Mouse (Mus musculus) WW6 (cell line): ENCODE results near the gene Fbxo7.
A peak's percentile ranks its signal among the peaks of the same experiment; 100 is the strongest.
"Not testable (repeated sequence)": the region's sequence is repeated elsewhere in the genome, so short reads cannot be mapped to it uniquely, and the experiment has no call there.

Experiments
- DNase-seq: peaks from one replicate; pipeline ENCODE4 v3.0.0-alpha.2; 2013; ENCODE audit warnings: low read depth, low spot score

Fbxo7 gene

GRCm38 (mm10) chr10:86021749-86022473 lies at the start of gene Fbxo7:
Gene Fbxo7, plus strand, starts transcription at chr10:86021972.
- peak; percentile 80 for DNase-seq

DNA sequence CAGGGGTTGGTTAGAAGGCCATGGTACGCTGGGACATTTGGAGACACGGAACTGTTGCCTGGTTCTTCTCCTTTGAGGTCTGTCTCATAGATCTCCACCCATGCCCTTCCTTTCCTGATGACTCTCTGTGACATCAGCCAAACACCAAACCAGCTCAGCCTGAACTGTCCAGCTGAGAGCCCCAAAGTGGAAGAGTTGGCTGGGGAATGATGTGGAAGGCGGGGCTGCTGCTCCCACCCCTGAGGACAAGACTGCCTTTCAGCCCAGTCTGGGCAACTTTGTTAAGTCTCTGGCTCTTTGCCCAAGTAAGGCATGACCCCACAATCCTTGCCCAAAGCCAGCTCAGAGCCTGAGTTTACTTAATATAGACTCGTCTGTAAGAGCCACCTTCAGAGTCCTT lies 48.9 kb upstream of the Fbxo7 start:
- no peak for DNase-seq

- DNase-seq, result no peak
Measured at GRCm38 (mm10) chr10:85989412-85990115, 32.2 kb upstream of the Fbxo7 start.

DNA sequence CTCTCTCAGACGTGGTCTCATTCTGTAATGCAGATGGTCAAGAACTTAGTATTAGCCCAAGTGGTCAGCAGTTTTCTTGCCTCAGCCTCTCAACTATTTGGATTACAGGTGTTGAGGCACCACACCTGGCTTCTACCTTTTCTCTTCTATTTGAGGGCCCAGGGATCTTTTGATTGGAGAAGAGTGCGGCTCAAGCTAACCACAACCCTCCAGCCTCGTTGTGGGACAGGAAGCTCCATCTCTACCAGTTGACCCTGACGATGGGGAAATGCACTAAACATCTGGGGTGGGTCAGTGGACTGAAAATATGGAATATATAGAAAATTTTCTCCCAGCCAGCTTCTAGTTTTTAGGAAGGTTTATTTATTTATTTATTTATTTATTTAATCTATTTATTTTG lies 29.4 kb upstream of the Fbxo7 start:
- DNase-seq, result no peak

DNA sequence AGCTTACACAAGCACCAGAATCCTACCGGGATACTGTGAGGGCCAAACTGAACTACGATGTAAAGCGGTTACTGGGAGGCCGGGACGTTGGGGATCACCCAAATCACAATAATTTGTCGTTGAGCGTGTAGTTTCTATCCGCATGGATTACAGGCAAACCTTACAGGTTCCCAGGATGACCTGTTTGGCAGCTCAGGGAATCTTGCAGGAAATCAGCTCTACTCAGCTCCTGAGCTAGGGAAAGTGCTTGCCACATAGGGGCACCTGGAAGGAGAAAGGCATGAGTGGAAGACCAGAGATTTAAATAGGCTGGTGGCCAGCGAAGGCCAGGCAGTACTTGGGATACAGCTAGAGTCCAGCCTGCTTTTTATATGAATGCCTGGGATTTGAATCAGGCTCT lies 27.9 kb upstream of the Fbxo7 start:
- no peak for DNase-seq

DNA sequence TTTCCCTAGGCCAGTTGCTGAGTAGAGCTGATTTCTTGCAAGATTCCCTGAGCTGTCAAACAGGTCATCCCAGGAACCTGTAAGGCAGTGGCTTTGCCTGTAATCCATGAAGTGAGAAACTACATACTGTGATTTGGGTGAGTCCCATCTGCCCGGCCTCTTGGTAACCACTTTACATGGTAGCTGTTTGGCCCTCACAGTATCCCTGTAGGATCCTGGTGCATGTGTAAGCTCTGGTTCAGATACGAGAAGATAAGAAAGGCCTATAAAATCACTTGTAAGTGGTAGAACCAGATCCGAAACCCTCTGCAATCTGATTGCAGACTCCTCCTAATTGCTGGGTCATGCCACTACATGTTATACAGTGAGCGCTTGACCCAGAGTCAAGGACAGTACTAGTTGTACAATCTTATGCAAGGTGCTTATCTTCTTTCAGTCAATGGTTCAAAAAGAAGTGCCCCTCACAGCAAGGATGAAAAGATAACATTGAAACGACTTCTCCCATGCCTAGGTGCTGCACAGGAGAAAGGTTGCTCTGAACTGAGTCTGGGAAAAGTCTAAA lies 27.1 kb upstream of the Fbxo7 start:
- DNase-seq, result no peak

DNA sequence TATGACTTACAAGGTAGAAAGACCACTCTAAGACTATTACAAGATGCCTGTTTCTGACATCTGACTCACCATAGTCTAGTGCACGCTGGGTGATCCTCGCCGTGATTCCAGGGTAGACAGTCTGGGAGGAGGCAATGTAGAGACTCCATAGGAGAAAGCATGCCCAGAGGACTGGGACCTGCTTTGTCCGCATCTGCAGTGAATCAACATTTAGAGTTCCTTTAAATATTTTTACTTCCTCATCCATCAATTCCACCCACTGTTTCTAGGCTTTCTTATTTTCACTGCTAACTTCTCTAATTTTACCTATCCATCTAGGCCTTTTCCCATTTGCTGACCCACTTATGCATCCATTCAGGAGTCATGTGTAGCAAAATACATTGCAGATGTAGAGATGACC lies 21.3 kb upstream of the Fbxo7 start:
- DNase-seq, result no peak

DNA sequence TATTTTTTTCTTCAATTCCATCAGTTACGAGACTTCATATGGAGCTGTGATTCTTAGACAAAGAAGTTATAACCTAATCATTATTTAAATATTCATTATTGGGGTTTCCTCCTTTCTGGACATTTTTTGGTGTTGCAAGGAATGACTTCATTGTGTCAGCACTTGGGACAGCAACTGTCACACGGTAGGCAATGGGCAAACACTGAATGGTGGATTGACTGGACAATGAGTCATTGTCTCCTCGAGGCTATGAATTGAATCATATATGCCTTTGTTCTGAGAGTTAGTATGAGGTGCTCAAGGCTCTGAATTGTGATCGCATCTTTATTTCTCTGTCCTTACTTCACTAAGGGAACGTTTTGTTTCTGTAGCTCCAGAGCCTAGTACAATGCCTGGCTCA lies 15.3 kb upstream of the Fbxo7 start:
- no peak for DNase-seq

- no peak for DNase-seq
Measured at GRCm38 (mm10) chr10:86009688-86010087, 12.1 kb upstream of the Fbxo7 start.

DNA sequence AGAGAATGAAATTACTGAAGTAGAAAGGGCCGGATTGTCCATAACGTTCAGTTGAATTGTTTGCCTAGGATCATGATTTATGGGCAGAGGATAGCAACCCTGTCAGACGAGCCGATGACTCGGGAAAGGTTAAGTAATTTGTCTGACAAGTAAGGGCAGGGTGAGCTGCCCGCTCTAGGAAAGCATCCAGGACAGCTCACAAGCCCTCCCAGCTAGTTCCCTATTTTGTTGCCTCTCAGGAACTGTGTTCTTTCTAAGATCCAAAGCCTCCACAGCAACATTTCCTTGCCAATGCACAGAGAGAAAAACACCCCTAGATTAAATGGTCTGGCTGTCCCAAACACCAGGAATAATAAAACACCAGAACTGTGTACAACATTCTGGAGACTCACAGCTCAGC lies 11.1 kb upstream of the Fbxo7 start:
- no peak for DNase-seq

- no peak for DNase-seq
Measured at GRCm38 (mm10) chr10:86011172-86011571, 10.6 kb upstream of the Fbxo7 start.

DNA sequence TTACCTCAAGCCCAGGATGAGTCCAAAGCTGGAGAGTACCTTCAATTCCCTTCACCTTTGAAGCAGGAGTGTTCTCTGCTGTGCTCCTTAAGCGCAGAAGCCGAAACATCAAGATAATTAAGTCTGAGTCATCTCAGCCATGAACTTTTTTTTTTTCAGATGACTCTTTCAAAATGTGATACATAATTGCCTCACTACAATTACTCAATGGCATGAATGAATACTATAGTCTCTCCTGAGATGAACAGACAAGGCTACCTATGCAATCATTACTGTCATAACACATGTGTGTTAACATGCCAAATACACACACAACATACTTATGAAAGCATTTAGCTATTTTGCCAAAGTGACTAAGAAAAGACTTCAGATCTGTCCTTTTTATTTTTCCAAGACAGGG lies 10.0 kb upstream of the Fbxo7 start, which contains the start of gene Bpifc:
Bpifc (minus strand) TSS at position 115 of the 400 bp plus-strand sequence.
- DNase-seq, result no peak

- no peak for DNase-seq
Measured at GRCm38 (mm10) chr10:86017781-86018180, 4.0 kb upstream of the Fbxo7 start.

DNA sequence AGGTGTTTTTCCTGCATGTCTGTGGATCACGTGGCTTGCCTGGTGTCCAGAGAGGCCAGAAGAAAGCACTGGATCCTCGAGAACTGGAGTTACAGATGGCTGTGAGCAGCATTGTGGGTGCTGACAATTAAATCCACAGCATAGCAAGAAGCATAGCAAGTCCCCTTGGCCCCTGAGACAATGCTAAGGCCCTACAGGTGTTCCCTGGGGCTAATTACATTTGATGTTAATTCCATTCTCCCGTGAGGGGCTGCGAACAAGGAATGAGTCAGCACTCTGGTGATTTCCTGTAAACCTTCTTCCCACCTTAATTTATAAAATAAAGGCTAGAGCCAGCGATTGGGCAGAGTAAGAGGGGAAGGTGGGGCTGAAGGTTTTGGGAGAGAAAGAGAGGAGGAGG lies 3.0 kb upstream of the Fbxo7 start:
- DNase-seq, result peak; percentile 31

DNA sequence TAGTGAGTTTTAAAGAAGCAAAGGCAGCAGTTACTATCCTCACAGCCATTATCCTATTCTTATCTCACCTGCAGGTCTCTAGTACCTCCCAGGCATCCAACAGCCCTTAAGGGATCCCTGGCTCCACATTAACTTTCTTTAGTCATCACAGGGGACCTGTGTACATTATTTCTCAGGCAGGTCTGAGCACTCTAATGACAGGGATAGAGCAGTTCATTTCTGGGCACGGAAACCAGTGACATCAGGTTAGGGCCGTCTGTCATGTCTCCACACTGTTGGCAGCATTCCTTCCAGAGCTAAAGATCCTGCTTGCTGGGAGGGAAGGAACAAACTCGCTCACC lies 394 bp upstream of the Fbxo7 start:
- no peak for DNase-seq

DNA sequence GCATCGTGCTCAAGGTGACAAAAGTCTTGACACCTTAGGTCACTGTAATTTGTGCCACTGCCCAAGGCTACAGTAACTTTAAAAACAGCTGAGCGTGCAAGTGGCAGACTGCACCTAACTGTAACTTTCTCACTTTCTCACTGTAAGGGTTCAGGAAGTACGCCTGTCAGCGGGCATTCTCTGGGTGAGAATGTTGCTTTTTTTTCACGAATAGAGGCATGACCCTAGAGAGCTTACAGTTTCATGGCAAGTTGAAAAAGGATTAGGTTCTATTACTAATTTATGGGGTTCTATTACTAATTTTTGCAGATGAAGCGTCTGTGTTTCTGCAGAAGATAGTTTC lies 673 bp downstream of the Fbxo7 start:
- DNase-seq, result no peak

DNA sequence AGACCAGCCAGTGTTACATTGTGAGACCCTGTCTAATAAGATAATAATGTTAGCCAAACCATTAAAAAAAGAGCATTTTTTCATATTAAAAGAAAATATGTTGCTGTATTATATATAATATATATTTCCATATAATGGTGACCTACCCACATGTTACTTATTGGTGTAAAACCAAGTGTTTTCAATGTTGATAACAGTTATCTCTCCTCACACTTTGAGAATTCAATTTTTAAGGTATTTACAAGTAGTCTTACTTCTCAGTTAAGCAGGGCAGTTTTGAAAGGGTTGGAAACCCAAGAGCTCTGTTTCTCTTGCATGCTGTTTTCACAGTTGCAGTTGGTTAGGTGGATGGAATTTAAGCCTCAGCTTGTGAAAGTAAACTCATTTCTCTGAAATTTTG lies 1.4 kb downstream of the Fbxo7 start:
- no peak for DNase-seq

- no peak for DNase-seq
Measured at GRCm38 (mm10) chr10:86025906-86026305, 4.1 kb downstream of the Fbxo7 start.

- DNase-seq, result no peak
Measured at GRCm38 (mm10) chr10:86026354-86026753, 4.6 kb downstream of the Fbxo7 start.

GRCm38 (mm10) chr10:86026807-86027206 lies 5.0 kb downstream of the Fbxo7 start:
- not testable (repeated sequence) for DNase-seq

DNA sequence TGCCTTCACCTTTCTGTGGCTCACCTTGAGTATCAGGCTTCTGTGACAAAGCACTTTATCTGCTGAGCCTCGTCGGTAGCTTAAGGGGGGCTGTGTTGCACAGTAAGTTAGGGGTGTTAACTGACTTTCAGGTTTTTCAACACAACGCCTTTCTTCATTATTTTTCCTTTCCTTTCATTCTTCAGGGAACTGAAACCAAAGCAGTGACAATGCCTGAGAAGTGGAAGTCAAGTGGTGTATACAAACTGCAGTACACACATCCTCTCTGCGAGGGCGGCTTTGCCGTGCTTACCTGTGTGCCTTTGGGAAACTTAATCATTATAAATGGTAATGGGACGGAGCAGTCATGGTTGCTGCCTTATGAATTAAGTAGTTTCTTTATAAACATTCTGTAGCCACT lies 9.0 kb downstream of the Fbxo7 start:
- no peak for DNase-seq

GRCm38 (mm10) chr10:86032517-86032916 lies 10.7 kb downstream of the Fbxo7 start:
- no peak for DNase-seq
